Mouse (Mus musculus) layer of hippocampus, postnatal 10 days (tissue): ENCODE measurements around the gene Cog3. TPM values are rescaled to one million over a fixed set of nuclear protein-coding genes. Genes with fewer than 3 reads are reported as not detected.

ENCODE experiments used
- DNase-seq, 2 experiments: peaks; one replicate each; pipeline ENCODE4 v3.0.0; 2021; ENCODE audit warnings: low spot score in 2 of 2
- total RNA-seq, 2 experiments: library from RNA; stranded (reverse); gene quantifications; 2 replicates each; pipeline ENCODE4 v1.2.3; 2021

Cog3 gene
- total RNA-seq, 2 experiments from 2014 or later, result 23.0 to 25.3 TPM

GRCm38 (mm10) chr14:75761028-75761805 lies 6.9 kb upstream of the Cog3 start:
- DNase-seq, result peak; percentile 23 to 47

DNA sequence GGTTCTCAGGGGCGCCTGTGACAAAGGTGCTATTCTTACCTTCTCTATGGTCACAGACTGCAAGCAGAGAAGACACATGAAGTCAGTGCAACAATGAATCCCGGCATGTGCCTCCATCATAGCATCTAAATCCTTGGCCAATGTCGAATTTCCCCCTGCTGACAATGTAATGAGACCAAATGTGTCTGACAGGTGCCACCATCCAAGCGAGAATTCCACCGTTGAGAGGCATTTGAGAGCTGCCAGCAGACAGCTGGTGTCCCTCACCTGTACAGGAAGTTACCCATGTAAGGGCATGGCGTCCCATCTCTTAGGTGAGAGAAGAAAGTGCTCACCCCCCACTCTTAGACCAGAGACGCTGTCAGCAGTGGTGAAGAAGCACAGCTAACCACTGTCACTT lies 4.1 kb upstream of the Cog3 start:
- no peak for DNase-seq

DNA sequence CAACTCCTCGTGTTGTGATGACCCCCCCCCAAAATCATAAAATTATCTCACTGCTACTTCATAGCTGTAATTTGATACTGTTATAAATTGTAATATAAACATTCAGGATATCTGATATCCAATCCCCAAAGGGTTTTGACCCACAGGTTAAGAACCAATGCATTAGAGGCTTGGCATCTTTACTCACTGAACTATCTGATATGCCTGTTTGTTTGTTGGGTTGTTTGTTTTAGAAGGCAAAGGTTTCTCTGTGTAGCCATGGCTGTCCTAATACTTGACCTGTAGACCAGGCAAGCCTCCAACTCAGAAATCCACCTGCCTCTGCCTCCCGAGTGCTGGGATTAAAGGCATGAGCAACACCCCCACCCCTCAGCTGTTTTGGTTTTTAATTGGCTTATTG lies 3.5 kb upstream of the Cog3 start:
- DNase-seq, result no peak

GRCm38 (mm10) chr14:75756971-75757370 lies 2.7 kb upstream of the Cog3 start:
- DNase-seq, result no peak

- DNase-seq, result no peak
Observed at GRCm38 (mm10) chr14:75753206-75753605, 1.1 kb downstream of the Cog3 start.

DNA sequence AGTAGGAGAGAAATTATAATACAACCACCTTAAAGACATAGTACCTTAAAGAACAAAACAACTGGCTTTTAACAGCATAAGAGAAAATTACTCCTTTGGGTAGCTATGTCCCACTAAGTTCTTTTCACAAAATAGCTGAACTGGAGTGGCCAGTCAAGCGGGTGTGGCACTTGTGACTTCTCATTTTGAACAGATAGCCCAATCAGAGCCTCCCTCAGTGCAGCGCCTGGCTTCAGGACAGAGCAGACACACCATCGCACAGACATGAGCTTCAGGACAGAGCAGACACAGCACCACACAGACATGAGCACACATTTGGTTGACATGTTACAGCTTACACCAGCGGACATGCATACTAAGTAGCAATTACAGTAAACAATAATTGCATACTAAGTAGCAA lies 3.3 kb downstream of the Cog3 start:
- DNase-seq, result no peak

- no peak for DNase-seq
Observed at GRCm38 (mm10) chr14:75749123-75749522, 5.2 kb downstream of the Cog3 start.

- DNase-seq, result no peak
Observed at GRCm38 (mm10) chr14:75747960-75748359, 6.4 kb downstream of the Cog3 start.

DNA sequence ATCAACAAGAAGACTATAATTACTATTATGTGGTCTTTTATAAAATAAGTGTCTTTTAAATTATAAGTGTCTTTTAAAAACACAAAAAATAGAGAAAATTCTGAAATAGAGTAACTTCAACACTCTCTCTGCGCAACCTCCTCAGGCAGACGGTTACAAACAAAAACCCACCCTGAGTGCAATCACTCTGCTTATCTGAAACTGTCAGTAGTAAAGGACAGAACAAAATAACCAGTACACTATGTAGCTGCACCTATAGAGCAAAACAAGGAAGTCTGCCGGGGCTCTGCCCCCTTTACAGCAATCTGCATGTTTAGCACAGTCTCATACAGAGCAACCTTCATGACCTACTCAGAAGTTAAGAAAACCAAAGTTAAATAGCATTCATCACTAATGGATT lies 12.4 kb downstream of the Cog3 start:
- DNase-seq, result no peak

DNA sequence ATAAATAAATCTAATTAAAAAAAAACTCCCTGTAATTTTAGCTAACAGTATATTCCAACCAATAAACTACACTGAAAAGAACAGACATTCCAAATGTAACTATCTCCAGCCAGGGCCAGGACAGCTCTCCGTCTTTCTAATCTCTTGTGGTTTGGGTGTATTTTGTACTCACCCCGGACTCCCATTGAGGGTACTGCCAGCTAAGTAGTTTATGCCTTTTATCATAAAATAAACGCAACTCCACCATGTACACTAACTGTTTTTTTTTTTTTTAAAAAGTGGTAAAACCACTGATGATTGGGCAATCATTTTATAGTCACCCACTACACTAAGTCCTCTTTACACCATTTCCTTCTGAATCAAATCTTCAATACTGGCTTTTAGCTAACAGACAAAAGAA lies 18.7 kb downstream of the Cog3 start:
- DNase-seq, result no peak

GRCm38 (mm10) chr14:75732631-75733030 lies 21.7 kb downstream of the Cog3 start:
- no peak for DNase-seq

DNA sequence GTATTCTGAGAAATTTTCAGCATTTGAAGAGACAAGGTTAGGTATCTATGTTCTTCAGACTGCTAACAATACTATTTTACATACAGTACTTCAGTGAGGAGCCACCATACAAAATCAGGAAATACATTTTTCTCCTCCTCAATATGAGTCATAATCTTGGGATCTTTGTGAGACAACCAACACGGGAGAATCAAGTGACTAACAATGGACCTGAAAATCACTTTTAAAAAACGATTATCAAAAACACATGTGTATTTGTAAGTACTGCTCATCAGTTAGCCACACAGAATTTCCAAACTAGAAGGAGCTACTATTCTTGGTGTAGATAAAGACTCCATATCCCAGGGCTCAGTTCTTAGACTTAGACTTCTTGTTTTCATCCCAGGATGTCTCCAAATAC lies 23.0 kb downstream of the Cog3 start:
- DNase-seq, result no peak

DNA sequence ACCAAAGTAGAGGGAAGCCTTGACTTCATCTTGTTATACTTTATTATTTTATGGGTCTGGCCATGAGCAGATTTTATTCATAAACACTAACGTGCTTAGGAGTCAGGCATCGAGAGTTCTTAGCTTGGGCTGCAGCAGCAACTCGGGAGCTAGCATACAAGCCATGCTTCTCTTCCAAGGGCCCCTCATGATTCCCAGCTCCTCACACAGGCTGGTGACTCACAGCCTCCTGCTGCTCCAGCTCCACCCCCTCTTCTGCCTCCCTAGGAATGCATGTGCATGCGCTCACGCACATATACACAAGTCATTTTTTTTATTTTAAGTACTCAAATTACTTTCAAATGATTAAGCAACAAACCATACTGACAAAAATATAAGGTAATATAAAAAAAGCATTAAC lies 26.2 kb downstream of the Cog3 start:
- no peak for DNase-seq

GRCm38 (mm10) chr14:75727046-75727445 lies 27.3 kb downstream of the Cog3 start:
- DNase-seq, result no peak

DNA sequence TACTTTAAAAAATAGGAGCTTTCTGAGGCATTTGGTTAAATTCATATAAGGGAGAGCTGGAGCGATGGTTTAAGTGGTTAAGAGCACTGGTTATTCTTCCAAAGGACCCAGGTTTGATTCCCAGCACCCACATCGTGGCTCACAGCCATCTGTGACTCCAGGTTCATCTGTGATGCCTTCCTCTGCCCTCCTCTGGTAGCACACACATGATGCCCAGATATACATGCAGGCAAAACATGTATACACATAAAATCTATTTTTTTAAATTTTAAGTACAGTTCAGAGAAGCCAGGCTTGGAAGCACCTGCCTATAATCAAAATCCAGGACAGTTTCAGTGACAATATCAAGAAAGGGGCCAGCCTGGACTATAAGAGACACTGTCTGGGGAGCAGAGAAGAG lies 31.5 kb downstream of the Cog3 start:
- no peak for DNase-seq

DNA sequence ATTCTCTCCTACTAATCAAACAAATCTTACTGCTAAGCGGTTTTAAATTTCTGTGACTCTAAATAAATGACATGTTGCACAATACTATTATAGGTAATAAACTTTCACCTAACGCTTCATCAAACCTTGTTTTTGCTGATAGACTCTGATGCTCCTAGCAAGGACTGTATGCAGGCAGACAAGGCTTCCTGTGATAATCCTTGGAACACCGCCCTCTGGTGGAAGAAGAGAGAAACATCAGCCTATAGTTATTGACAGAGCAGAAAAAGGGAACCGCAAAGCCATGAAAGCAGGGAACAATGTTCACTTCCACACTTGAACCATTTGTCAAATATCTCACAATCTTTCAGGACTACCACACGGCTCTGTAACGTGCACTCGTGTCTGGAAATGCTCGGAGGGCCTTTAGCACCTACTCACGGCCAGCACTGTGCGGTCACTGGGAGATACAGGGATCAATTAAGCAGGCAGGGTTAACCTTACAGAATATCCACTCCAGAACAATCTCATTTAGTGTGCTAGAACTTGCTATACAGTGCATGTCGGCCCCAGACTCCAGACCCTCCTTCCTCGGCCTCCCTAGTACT lies 32.2 kb downstream of the Cog3 start:
- DNase-seq, result peak; percentile 61 to 74

- DNase-seq, result no peak
Observed at GRCm38 (mm10) chr14:75720121-75720520, 34.2 kb downstream of the Cog3 start.

DNA sequence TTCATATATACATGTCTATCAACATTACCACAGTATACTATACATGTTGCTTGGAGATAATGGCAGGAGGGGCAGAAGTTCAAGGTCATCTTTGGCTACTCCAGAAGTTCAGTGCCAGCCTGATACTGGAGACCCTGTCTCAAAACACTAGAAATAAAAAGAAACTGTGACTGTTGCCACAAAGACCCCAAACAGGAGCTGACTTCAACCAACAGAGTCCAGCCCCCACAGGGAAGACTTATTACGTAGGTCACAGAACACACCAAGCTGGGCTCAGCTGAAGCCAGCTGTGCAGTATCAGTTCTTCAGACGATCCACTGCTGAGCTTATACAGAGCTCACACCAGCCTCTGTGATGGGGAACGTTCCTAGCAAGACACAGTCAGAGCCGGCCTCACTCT lies 37.9 kb downstream of the Cog3 start:
- DNase-seq, result no peak

- peak in 1 of 2 experiments; percentile 21 for DNase-seq
Observed at GRCm38 (mm10) chr14:75713661-75714060, 40.7 kb downstream of the Cog3 start.

- DNase-seq, result no peak
Observed at GRCm38 (mm10) chr14:75712687-75713086, 41.6 kb downstream of the Cog3 start.

DNA sequence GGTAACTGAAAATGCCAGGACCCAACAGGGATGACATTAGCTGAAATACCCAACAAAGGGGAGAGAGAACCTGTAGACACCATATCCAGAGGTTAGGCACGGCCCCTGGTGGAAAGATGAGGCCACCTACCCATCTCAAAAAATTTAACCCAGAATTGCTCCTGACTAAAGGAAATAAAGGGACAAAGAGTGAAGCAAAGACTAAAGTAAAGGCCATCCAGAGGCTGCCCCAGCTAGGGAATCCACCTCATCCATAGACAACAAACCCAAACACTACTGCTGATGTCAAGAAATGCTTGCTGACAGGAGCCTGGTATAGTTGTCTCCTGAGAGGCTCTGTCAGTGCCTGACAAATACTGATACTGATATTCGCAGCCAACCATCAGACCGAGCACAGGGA lies 42.6 kb downstream of the Cog3 start:
- DNase-seq, result no peak

DNA sequence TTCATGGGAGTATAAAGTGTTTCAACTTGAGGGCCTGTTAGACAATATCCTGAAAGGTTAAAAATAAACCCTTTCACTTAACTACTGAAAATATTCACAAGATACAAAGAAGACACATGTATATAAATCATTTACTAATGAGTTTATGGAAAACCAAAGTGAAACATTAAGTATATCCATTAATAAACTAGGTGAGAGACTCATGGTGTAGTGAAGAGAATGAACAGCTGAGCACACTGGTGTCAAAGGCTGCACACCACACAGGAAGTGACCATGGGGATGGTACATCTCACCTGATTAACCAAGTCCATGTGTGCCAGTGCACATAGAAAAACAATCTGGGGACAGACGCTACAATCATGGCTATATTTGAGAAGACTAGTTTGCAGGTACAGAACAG lies 45.3 kb downstream of the Cog3 start:
- DNase-seq, result no peak

GRCm38 (mm10) chr14:75707771-75708170 lies 46.5 kb downstream of the Cog3 start:
- DNase-seq, result no peak
